In genomic region chr17:44449915-44450471, GRCm38 (mm10) we compare ENCODE assay signal across 18 mouse cellular contexts.
"Had no signal": no experiment of that assay in that cellular context is flagged by ENCODE, and none has a peak within 500 bp of the region (broad histone marks: within the 10 kb centered on the region; RNA-seq: fewer than 3 reads in every experiment).

No protein-coding gene starts in this region.

- H3K27ac ChIP-seq: liver, embryonic 15.5 days; lung, embryonic 15.5 days; midbrain, embryonic 10.5 days; midbrain, embryonic 12.5 days; neural tube, embryonic 13.5 days; neural tube, embryonic 15.5 days had no signal

- H3K27me3 ChIP-seq: liver, embryonic 15.5 days had no signal

- H3K9me3 ChIP-seq: liver, embryonic 15.5 days; lung, embryonic 15.5 days; midbrain, embryonic 10.5 days; midbrain, embryonic 12.5 days; neural tube, embryonic 13.5 days; neural tube, embryonic 15.5 days had no signal

- H3K4me2 ChIP-seq: liver, embryonic 15.5 days; lung, embryonic 15.5 days; midbrain, embryonic 12.5 days; neural tube, embryonic 13.5 days; neural tube, embryonic 15.5 days had no signal

- H3K9ac ChIP-seq: liver, embryonic 15.5 days; liver, postnatal 0 days; lung, embryonic 15.5 days; midbrain, embryonic 12.5 days; neural tube, embryonic 13.5 days; neural tube, embryonic 15.5 days had no signal

- ATAC-seq: liver, postnatal 0 days; midbrain, embryonic 16.5 days had no signal

- H3K4me3 ChIP-seq: liver, embryonic 15.5 days; lung, embryonic 15.5 days; midbrain, embryonic 10.5 days; midbrain, embryonic 12.5 days; myocyte; neural tube, embryonic 13.5 days; neural tube, embryonic 15.5 days had no signal

- H3K36me3 ChIP-seq: liver, embryonic 15.5 days; lung, embryonic 15.5 days; midbrain, embryonic 10.5 days; midbrain, embryonic 12.5 days; neural tube, embryonic 13.5 days; neural tube, embryonic 15.5 days had no signal

- DNase-seq: liver, postnatal 0 days; lung, adult 2 months; lung, postnatal 10 days; lung, postnatal 4 days; midbrain, embryonic 14.5 days; retina, postnatal 1 day; right cerebral cortex, adult 18-20 months; thymus, adult 18-20 months; thymus, postnatal 14 days; thymus, postnatal 36 days had no signal

- H3K4me1 ChIP-seq: liver, embryonic 15.5 days; midbrain, embryonic 10.5 days; midbrain, embryonic 12.5 days; neural tube, embryonic 13.5 days; neural tube, embryonic 15.5 days had no signal
